Mouse (Mus musculus) naive thymus-derived CD4-positive, alpha-beta T cell, adult 2 months (primary cell): ENCODE measurements around the gene Mrpl47.
"Not testable (repeated sequence)": the region's sequence is repeated elsewhere in the genome, so short reads cannot be mapped to it uniquely, and the experiment has no call there.

Experiments used
- DNase-seq: peaks from one replicate; pipeline ENCODE4 v3.0.0-alpha.2; 2011; ENCODE audit warnings: low read depth

The Mrpl47 gene

DNA sequence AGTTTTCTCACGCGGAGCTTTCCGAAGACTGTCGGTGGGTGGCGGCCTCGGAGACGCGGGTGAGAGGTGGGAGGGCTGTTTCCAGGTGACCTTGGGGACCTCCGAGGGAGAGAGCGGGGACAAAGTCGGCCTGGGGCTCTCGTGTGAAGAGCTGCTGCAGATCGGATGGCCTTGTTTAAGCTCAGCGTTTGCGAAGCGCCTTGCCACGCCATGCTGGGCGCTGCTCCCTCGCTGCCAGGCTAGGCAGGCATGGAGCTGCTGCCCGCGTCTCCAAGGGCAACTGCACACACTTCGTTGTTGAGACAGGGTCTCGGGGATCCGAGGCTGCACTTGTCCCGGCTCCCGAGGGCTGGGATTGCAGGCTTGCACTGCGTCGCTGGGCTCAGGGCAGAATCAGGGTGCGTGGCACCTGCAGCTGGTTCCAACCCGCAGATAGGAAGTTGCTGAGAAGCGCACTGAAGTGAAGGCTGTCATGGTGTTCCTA is at the start of gene Mrpl47:
Mrpl47 (minus strand) TSS at position 434 of the 484 bp plus-strand sequence.
- DNase-seq, result no peak

DNA sequence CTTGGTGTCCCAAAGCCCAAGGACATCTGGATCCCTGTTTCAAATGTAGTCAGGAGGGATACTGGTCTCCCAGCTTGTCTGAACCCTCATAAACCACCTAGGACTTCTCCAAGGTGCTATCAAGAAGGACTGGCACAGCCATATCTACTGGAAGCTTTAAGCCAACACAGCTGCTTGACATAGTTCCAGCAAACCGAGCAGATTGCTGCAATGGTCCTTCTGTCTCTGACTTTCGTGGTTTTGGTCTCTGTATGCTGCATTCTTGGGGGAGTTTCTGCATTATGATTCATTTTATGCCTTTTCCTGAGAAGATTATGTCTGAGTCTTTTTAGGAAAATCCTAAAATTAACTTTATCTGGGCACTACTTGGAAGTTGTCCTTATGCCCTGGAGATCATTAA is 33.4 kb upstream of the Mrpl47 start:
- no peak for DNase-seq

DNA sequence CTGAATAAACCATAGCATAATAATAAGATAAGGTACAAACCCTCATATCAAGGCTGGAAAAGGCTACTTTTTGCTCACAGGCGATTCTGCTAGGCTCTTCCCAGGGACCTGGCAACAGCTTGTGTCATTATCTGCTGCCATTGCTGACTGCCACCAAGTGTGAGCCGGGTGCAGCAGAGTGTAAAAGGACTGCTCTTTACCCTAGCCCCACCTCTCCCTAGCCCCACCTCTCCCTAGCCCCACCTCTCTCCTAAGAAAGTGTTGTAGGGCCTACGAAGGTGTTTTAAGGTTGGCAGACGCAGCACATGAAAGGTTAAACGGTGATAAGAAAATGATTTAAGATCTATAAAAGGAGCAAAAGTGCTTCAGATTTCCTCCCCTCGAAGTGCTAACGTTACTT is 26.5 kb upstream of the Mrpl47 start:
- DNase-seq, result no peak

DNA sequence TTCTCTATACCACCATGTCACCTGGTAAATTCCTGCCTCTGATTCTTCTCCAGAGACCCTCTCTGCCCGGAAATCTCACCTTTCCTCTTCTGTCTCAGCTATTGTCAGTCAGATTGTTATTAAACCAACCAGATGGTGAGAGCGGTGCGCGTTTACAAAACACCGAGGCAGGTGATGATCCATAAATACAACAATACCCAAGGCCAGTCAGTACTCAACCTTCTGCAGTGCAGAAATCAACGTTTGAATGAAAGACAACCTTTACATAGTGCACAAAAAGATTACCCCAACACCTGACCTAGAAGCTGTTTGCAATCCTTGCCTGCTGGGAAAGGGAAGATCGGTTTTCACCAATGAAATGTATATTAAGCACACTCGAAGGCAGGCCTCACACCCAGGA is 25.6 kb upstream of the Mrpl47 start:
- no peak for DNase-seq

DNA sequence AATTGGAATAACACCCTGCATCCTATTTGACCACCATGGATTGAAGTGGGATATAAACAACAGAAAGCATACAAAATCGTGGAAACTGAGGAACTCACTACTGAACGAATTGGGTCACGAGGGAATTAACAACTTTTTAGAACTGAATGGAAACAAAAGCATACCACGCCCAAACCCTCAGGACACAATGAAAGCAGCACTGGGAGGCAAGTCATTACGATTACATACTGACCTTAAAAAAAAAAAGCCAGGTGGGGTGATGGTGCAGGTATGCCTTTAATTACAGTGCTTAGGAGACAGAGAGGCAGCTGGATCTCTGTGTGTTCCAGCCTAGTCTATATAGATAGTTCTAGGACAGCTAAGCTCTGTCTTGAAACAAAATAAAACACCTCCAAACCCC is 21.8 kb upstream of the Mrpl47 start:
- DNase-seq, result no peak

DNA sequence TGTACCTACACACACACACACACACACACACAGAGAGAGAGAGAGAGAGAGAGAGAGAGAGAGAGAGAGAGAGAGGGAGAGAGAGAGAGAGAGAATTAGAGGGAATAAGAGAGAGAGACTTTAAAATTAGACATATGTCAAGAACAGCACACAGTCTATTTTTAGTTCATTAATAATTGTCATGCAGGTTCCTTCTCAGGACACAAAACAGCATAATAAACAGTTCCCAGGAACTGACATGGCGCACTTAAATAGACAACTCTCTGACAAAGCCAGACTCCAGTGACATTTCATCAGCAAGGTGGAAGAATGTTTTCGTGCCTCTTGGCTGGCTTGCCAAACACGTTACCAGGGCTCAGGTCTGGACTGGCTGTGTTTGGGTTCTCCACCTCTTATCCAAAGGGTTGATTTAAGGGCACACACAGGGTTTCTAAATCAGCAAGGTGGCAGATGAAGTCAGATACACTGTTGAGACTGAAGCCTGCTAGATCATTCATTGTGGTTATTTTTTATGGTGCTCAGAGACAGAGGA is 17.0 kb upstream of the Mrpl47 start:
- DNase-seq, result no peak

DNA sequence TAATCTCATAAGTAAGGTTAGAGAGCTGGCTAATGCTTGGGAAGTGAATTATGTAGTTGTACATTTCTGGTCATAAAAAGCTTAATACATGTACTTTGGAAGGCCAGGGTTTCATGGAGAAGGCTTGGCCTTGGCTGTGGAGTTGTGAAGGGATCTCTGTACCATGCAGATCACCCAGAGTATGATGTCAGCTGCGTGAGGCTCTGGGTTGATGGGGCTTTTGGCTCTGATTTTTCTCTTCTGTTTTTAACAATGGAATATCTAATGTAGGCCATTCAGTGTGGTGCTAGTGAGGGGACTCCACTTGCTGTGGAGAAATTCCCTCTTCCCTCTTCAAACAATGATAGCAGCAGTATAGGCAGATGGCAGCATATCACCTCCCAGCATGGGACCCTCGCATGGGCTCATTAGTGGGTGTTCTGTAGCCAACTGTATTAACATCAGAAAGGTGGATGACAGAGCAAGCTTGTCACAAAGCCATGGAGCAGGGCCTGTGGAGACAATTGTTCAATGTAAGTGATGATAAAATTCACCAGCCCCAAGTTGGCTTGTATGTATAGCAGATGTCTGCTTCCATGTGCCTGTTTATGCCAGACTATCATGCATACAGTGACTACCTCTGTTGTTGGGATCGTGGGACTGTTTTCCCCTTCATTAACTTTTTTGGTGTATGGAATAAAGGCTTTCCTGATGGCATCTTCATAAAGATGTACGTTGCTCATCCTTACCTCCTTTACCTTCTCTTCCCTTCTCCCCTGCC is 12.6 kb upstream of the Mrpl47 start:
- no peak for DNase-seq

DNA sequence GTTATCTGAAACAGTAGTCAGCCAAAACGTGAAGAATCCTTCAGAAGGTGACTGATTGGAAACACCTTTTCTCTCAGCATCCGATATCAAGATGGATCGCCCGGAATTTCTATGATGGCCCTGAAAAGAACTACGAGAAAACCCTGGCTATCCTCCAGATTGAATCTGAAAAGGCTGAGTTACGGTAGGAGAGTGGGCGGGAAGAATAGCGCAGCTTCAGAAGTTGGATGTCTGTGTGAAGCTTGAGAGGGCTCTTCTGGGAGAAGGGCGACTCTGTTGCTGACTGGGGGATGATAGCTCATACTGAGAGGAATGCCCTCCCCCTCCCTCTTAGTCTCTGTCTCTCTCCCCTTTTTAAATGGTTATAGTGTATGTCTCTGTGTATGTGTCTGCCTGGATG is 11.0 kb upstream of the Mrpl47 start:
- DNase-seq, result no peak

DNA sequence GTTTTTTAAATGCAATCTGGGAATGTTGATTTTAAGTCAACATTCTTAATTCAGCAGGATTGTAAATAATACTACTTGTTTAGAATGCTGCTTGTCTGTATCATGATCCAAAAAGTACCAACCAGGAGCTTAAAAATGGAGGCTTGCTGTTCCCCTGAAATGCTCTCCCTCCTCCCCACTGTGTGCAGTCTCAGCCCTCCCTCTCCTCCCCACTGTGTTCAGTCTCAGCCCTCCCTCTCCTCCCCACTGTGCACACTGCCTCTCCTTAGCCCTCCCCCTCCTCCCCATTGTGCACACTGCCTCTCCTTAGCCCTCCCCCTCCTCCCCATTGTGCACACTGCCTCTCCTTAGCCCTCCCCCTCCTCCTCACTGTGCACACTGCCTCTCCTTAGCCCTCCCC is 8.0 kb upstream of the Mrpl47 start:
- not testable (repeated sequence) for DNase-seq

DNA sequence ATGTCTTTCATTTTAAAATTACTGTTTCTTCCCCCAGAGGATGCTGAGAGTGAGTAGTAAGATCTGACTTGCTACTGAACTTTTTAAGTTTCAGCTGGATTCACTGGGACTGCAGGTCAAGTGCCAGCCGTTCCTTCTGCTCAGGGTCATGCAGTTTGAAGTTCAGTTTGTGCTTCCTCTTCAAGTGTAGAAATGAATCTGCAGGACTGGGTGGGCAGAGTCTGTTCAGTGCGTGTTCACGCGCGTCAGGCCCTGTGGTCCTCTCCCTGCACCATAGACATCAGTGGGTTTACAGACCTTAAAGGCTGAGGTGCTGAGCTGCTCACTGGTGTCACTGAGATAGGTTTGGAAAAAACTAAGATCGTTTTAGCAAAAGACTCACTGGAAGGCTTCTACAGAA is 7.6 kb upstream of the Mrpl47 start:
- no peak for DNase-seq

DNA sequence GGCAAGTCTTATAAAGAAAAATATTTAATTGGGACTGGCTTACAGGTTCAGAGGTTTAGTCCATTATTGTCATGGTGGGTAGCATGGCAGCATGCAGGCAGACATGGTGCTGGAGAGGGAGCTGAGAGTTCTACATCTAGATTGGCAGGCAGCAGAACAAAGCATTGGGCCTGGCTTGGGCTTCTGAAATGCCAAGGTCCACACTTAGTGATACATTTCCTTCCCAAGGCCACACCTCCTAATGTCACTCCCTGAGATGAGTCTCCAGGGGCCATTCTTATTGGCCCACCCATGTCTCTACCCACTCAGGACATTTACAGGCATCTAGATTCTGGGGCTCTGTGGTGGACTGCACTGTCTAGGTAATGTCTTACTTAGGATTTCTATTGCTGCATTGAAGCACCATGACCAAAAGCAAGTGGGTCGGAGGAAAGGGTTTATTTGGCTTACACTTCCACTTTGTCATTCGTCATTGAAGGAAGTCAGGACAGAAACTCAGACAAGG is 4.9 kb upstream of the Mrpl47 start:
- DNase-seq, result no peak

DNA sequence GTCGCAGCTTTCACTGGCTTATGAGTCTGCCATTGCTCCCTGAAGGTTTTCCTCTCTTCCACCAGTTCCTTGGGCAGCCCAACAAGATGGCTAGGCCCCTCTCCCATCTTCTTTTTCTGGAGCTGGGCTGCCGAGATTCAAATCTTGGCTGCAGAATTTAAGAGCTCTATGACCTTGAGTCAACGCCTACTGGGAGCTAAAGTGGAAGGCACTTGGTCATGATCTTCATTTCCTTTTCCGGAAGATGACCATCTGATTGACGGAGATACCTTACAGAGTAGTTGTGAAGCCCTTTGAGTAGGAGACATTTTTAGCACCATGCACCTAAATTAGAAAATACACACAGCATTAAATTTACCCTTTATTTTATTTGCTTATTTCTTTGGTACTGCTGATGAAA is 1.1 kb upstream of the Mrpl47 start:
- DNase-seq, result no peak

DNA sequence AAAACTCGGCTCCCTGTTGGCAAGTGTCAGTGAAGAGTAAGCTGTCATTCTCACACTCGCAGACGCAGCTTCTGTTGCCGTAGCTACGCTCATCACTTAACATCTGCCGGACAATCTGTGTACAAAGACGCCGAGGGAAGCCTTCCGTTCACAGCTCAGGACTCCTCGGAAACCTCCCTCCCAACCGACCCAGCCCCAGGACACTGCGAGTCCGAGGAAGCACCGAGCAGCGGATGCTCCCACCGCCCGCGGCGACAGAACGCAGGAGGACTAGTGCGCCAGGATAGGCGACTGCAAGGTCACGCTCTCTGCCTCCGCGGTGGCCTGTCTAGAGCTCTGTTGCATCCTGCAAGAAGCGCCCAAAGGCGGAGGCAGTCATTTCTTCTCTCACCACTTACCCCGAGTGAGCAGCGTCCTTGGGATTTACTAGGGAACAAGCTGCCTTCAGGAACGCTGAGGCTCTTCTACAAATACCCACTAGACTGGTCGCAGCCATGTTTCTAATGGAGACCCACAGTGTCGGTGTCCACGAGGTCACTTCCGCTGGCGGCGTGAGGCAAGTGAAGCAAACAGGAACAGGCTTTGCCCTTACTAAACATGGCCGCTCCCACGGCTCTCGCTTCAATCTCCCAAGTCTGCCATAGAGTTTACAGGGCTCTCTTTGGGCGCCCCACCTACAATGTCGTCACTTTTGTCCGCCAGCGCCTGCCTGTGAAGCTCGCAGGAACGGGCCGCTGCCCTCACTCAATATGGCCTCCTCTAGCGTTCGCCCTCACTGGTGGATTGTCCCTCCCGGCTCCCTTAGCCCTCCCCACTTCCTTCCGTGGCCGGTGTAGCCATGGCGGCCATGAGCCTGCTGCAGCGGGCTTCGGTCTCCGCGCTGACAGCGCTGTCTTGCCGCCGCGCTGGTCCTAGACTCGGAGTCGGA is 897 bp downstream of the Mrpl47 start, which contains the start of gene Ndufb5:
Ndufb5 (plus strand) TSS at position 747 of the 928 bp plus-strand sequence.
- DNase-seq, result peak; percentile 99

DNA sequence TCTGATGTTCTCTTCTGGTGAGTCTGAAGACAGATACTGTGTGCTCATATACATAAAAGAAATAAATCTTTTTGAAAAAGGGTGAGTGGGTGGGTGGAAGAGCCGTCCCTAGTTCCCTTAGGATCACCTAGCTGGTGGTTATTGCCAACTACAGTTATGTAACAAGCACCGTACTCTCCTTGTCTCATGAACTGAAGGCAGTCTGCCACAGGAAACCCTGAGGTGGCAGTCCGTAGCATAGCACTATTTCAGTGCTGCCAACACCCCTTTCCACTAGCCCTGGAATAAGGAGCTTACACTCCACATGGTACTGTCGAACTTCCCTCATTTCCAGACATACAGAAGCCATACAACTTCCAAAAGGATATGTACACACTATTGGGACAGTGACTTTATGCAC is 9.5 kb downstream of the Mrpl47 start:
- DNase-seq, result no peak

DNA sequence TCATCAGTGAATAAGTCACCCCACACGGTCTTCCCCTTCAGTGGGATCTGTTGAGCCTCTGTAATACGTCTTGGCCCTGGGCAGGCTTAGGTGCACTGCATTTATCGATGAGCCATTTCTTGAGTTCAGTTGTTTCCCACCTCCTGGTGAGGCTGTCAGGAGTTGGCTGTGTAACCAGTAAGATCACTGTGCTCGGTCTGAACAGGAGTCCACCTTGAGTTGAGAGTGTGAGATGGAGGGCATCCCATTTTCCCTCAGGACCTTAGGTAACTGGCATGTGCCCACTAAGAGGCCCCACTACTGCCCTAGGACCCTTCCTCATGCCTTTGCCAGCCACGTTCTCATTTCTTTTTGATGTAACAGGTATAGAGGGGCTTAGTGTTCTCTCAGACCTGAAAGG is 11.5 kb downstream of the Mrpl47 start:
- DNase-seq, result no peak

DNA sequence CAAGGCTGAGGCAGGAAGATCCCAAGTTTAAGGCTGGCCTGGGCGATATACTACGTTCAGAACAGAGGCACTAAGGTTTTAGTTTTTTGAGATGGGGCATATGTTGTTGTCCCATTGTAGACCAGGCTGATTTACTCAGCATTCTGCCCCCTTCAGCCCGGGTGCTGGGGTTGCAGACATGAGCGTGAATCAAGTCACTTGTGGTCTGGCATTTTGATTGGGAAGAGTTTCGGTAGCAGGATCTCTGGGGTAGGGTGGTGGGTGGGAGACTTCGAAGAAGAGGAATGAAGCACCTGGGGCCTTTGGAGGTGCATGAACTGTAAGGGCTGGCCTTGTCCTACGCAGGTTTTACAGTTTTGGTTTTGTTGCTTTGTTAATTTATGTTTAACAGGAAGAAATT is 13.2 kb downstream of the Mrpl47 start:
- DNase-seq, result no peak

DNA sequence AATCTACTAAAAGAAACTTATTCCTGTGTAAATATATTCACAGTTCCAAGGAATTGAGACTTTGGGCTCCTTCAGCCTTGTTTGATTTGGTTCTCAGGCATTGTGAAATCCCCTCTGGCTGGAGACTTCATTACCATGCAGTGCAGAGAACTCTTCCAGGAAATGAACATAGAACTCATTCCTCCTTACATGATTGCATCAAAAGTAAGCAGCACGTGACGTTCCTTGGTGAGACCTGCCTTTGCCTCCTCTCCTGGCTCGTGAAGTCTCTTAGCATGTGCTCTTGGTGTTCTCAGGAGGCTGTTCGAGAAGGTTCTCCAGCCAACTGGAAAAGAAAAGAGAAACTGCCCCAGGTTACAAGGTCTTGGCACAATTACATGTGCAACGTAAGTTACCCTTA is 19.1 kb downstream of the Mrpl47 start:
- DNase-seq, result no peak

DNA sequence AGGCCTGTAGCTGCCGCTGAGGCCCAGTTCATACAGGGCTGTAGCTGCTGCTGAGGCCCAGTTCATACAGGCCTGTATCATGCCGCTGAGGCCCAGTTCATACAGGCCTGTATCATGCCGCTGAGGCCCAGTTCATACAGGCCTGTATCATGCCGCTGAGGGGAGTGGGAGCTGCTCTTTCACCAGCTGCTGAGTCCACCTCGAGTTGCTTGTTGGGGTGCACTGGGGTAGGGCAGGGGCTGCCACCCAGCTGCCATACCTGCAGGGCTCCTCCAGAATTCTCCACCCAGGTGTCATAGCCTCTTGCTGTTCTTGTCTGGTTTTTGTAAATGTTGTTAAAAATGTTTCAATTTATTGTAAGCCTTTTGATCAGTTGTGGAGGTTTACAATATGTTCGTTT is 20.0 kb downstream of the Mrpl47 start:
- not testable (repeated sequence) for DNase-seq

DNA sequence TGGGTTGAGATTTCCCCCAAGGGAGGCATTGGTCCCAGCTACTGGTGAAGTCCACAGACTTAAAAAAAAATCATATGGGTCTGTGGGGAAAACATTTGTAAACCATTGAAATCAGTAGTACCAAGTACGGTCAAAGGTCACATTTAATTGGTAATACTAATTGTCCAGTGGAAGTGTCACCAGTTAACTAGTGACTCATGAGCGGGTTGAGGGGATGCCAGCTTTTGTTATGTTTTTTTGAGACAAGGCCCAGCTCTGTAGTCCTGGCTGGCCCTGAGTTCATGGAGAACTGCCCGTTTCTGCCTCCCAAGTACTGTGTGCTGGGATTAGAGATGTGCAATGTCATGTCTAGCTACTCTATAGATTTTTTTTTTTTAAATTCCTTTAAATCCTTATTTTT is 23.7 kb downstream of the Mrpl47 start:
- no peak for DNase-seq

DNA sequence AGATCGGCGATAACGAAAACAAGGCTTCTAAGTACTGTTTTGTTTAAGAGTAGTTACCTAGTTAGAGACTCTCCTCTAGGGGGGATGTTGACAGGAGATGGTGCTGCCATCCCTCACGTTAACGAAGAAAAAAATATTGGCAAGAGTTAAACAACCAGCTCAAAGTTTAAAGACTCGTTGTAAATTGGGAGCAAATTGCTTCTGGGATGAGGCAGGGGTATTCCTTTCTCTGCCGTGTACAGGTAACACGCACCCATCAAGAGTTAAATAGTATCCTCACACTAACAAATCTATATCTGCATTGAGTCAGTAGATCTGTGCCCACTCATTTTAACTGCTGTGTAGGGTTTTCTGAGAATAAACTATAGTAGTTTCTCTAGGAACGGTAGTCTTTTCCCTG is 28.0 kb downstream of the Mrpl47 start:
- no peak for DNase-seq

DNA sequence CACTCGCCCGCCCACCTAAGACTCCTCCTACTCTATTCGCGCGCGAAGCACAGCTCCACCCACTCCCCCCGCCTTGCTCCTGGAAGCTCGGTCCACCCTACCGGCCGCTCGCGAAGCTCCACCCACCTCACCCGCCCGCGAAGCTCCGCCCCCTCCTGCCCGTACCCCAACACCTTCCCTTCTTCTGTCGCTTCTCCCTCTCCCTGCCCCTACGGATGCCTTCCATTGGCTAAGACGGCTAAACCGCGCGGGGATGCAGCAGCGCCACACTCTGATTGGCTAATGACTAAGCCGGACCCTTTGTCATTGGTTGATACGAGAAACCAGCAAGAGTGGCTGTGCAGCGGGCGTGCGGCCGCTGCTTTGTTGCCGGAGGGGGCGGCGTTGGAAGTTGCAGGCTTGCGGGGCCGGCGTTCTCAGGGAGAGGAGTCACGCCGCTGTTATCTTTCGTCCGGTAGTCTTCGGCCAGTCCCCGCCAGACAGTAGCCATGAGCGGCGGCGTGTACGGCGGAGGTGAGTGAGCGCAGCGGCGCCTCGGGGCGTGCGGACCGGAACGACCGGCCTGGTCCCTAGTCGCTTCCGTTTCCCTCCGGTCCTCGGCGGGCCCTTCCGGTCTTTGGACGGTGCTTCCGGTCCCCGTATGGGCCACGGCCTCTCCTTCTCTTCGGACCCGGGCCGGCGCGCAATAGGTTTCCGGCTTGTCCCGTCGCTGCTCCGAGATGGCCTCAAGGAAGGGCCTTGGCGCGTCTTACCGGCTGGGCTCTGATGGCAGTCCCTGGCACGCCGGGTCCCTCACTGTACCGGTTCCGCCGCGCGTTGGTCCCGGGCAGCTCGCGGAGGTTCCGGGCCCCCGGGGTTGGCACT is 28.8 kb downstream of the Mrpl47 start:
- peak; percentile 99 for DNase-seq

DNA sequence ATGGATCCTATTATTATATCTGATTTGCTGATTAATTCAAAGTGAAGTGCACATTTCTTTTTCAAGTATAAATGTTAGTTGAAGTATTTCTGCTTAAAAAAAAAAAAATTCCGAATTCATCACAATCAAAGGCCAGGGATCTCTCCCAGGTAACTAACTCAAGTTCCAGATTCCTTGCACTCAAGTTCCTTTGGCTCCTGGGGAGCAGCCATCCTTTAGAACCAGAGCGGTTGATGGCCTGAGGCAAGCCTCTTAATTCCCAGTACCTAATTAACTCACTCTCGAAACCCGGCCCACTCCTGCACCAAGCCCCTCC is 29.4 kb downstream of the Mrpl47 start:
- DNase-seq, result no peak
